ENCODE assay signal across 8 mouse cellular contexts in the genomic region with DNA sequence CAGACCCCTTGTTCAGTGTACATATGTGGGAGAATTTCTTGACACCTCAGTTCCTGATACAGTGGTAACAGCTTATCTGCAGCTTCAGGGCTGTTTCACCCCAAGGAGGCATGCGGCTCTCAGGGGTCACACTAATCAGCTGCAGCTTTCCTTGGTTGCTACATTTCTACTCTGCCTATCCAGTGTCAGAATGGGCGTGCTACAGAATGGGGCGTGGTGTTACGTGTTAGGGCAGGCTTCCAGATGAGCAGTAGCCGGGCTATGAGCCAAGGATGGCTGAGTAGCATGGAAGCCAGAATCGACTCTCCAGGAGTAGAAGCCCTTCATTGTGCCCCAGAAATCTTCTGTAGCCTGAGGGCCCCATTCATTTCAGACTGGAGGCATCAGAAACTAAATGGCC. TPM values are rescaled to one million over a fixed set of nuclear protein-coding genes. Genes with fewer than 3 reads are reported as not detected.
DNase-seq lines count a peak whose midpoint lies in the region; ATAC-seq and TF ChIP-seq lines count a peak whose summit lies in the region.

No protein-coding gene starts in this region.

- no peaks in the 10 kb centered on the region for H3K9me3 ChIP-seq in hindbrain, embryonic 14.5 days (ENCODE audit: control insufficient read depth, low read length)
- H3K9me3 ChIP-seq in hindbrain, embryonic 10.5 days: no peaks in the 10 kb centered on the region
- no peaks in the 10 kb centered on the region for H3K9me3 ChIP-seq in heart, postnatal 0 days (replicated peaks; ENCODE audit: control insufficient read depth, low read length)

- no peaks in the 10 kb centered on the region for H3K4me1 ChIP-seq in hindbrain, embryonic 14.5 days (replicated peaks; ENCODE audit: control insufficient read depth, insufficient read depth, low read length)
- H3K4me1 ChIP-seq in hindbrain, embryonic 10.5 days (replicated peaks): no peaks in the 10 kb centered on the region
- peaks cover 7% of the 10 kb centered on the region; the same call in 1 of the 2 replicates for H3K4me1 ChIP-seq in heart, postnatal 0 days (ENCODE audit: control insufficient read depth, insufficient read depth)

- no peak for TF ChIP-seq CTCF in heart, postnatal 0 days (IDR thresholded peaks at IDR 0.05; ENCODE audit: low read depth)

- H3K4me2 ChIP-seq in hindbrain, embryonic 14.5 days (replicated peaks): no peak overlapping the region
- H3K4me2 ChIP-seq in heart, postnatal 0 days (ENCODE audit: low read depth, low read length): no peak overlapping the region

- peak; percentile 63 for DNase-seq in hindbrain, embryonic 14.5 days (ENCODE audit: low spot score)
- DNase-seq in hindbrain, embryonic 10.5 days (ENCODE audit: low spot score): no peak
- DNase-seq in spleen, adult 12 weeks (ENCODE audit: low spot score): peak; percentile 6
- no peak for DNase-seq in spleen, postnatal 36 days (ENCODE audit: low spot score in 2 of 2)
- DNase-seq in heart, postnatal 0 days (ENCODE audit: low spot score): peak; percentile 55
- peak; percentile 49 for DNase-seq in skeletal muscle tissue, adult 2 months (ENCODE audit: low read depth, low spot score)
- DNase-seq in embryo, embryonic 11 days: no peak

- H3K27ac ChIP-seq in hindbrain, embryonic 14.5 days: no peak overlapping the region
- no peak overlapping the region for H3K27ac ChIP-seq in hindbrain, embryonic 10.5 days
- no peak overlapping the region for H3K27ac ChIP-seq in heart, postnatal 0 days (ENCODE audit: low read depth)

- no peaks in the 10 kb centered on the region for H3K27me3 ChIP-seq in hindbrain, embryonic 14.5 days (ENCODE audit: control insufficient read depth, insufficient read depth, low read length)
- no peaks in the 10 kb centered on the region for H3K27me3 ChIP-seq in hindbrain, embryonic 10.5 days (ENCODE audit: insufficient read depth, poor library complexity, severe bottlenecking)
- H3K27me3 ChIP-seq in heart, postnatal 0 days (ENCODE audit: control insufficient read depth, insufficient read depth, low read length): no peaks in the 10 kb centered on the region

- no peaks in the 10 kb centered on the region for H3K36me3 ChIP-seq in hindbrain, embryonic 14.5 days (replicated peaks; ENCODE audit: control insufficient read depth, insufficient read depth)
- H3K36me3 ChIP-seq in hindbrain, embryonic 10.5 days: no peaks in the 10 kb centered on the region
- H3K36me3 ChIP-seq in heart, postnatal 0 days (replicated peaks; ENCODE audit: control insufficient read depth, insufficient read depth, low read length): no peaks in the 10 kb centered on the region

- no peak for TF ChIP-seq EP300 in heart, postnatal 0 days (IDR thresholded peaks at IDR 0.05; ENCODE audit: low read depth)

- H3K4me3 ChIP-seq in hindbrain, embryonic 14.5 days (replicated peaks; ENCODE audit: low read length): no peak overlapping the region
- H3K4me3 ChIP-seq in hindbrain, embryonic 10.5 days: no peak overlapping the region
- H3K4me3 ChIP-seq in heart, postnatal 0 days (ENCODE audit: low read depth, low read length): no peak overlapping the region

- 56% methylated on average over 6 of the region's 6 CpGs for WGBS in hindbrain, embryonic 14.5 days
- WGBS in hindbrain, embryonic 10.5 days: 75% methylated on average over 6 of the region's 6 CpGs
- 18% methylated on average over 6 of the region's 6 CpGs for WGBS in heart, postnatal 0 days

- ATAC-seq in hindbrain, embryonic 14.5 days (ENCODE audit: low FRiP score): peak; percentile 72; the same call in 1 of the 2 replicates
- ATAC-seq in heart, postnatal 0 days (ENCODE audit: insufficient read depth, low read depth): peak; percentile 77
- ATAC-seq in inflammation-experienced regulatory T-cells, adult 6 months: no peak

- H3K9ac ChIP-seq in hindbrain, embryonic 14.5 days: no peak overlapping the region
- no peak overlapping the region for H3K9ac ChIP-seq in heart, postnatal 0 days (replicated peaks; ENCODE audit: low read depth, low read length)

RNA-seq across cellular contexts. Expression of a gene that starts 32.8 kb away (rescaled TPM):
- 7.2 and 9.4 TPM in 2 replicates for polyA plus RNA-seq in hindbrain, embryonic 14.5 days (2014; fragmentation: Nextera tagmentation; extraction: Ambion mirVana)
- polyA plus RNA-seq in hindbrain, embryonic 10.5 days (2016; fragmentation: Nextera tagmentation; extraction: Ambion mirVana): 27.3 and 46.1 TPM in 2 replicates
- 24.2 and 38.3 TPM in 2 replicates for total RNA-seq in heart, postnatal 0 days (2014; rRNA removed; ENCODE audit: low replicate concordance)
- polyA plus RNA-seq in heart, postnatal 0 days (2015; fragmentation: Nextera tagmentation; extraction: Ambion mirVana): 5.7 and 8.0 TPM in 2 replicates
- polyA plus RNA-seq in inflammation-experienced regulatory T-cells, adult 6 months (2017; shearing (Covaris generic)): 10 to 100 TPM in 1 of 3 experiments, 1 to 10 TPM in 2; 7.4 to 62.6 (median 9.7) TPM

Comparison
In these comparisons a context has a peak if more than half of its experiments do, and no peak if none do; other contexts are left out.
1. DNase-seq: peak in hindbrain, embryonic 14.5 days (single experiment), spleen, adult 12 weeks (single experiment), heart, postnatal 0 days (single experiment) and skeletal muscle tissue, adult 2 months (single experiment); none in hindbrain, embryonic 10.5 days (single experiment), spleen, postnatal 36 days (0 of 2) and embryo, embryonic 11 days (single experiment).